ENCODE assay signal across 10 mouse cellular contexts in the genomic region with DNA sequence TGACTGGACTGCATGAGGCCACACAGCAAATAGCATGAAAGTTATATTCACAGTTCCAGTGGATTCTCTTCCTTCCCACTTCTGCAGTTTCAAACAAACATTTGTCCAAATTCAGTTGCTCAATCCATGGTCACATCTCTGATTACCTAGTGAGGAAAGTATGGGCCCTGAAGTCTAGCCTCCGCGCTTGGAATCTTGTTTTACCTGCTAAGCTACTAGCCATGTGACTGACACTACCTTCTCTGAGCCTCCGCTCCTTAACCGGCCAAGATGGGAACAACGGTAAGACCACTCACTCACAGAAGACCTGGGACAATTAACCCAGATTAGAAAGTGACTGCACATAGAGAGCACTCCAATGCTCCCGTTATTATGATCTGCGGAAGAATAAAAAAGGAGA. TPM values are rescaled to one million over a fixed set of nuclear protein-coding genes. Genes with fewer than 3 reads are reported as not detected.
DNase-seq lines count a peak whose midpoint lies in the region; ATAC-seq lines count a peak whose summit lies in the region.
"Had no signal": no experiment of that assay in that cellular context is flagged by ENCODE, and none has a peak within 500 bp of the region (broad histone marks: within the 10 kb centered on the region; RNA-seq: fewer than 3 reads in every experiment).

No protein-coding gene starts in this region.

- peak overlapping the region; percentile 54 for H3K4me3 ChIP-seq in kidney, embryonic 15.5 days (replicated peaks)
- H3K4me3 ChIP-seq in forebrain, embryonic 12.5 days (replicated peaks): peak overlapping the region; percentile 38
- H3K4me3 ChIP-seq in limb, embryonic 15.5 days: peak overlapping the region; percentile 31
- peak overlapping the region; percentile 36 for H3K4me3 ChIP-seq in neural tube, embryonic 13.5 days

- WGBS in kidney, embryonic 15.5 days: 12% methylated on average over 7 of the region's 7 CpGs
- 14% methylated on average over 7 of the region's 7 CpGs for WGBS in forebrain, embryonic 12.5 days
- WGBS in limb, embryonic 15.5 days: 13% methylated on average over 7 of the region's 7 CpGs
- 13% methylated on average over 7 of the region's 7 CpGs for WGBS in neural tube, embryonic 13.5 days

- peak; percentile 62; the same call in 1 of the 2 replicates for ATAC-seq in kidney, embryonic 15.5 days (replicated peaks; ENCODE audit: low FRiP score)
- ATAC-seq in forebrain, embryonic 12.5 days (ENCODE audit: low FRiP score): no peak
- ATAC-seq in limb, embryonic 15.5 days (ENCODE audit: insufficient number of reproducible peaks, low FRiP score, low TSS enrichment, low read depth): no peak
- no peak for ATAC-seq in neural tube, embryonic 13.5 days (ENCODE audit: low read depth)

- H3K9ac ChIP-seq in kidney, embryonic 15.5 days: peak overlapping the region; percentile 60
- 0 out of 2 replicates have a peak overlapping the region, but pooled peaks have one; percentile 38 for H3K9ac ChIP-seq in forebrain, embryonic 12.5 days
- peak overlapping the region; percentile 8; the same call in 1 of the 2 replicates for H3K9ac ChIP-seq in limb, embryonic 15.5 days
- H3K9ac ChIP-seq in neural tube, embryonic 13.5 days: peak overlapping the region; percentile 66

- H3K27me3 ChIP-seq in kidney, embryonic 15.5 days: no peaks in the 10 kb centered on the region
- H3K27me3 ChIP-seq in forebrain, embryonic 12.5 days: peaks cover 21% of the 10 kb centered on the region
- H3K27me3 ChIP-seq in limb, embryonic 15.5 days: no peaks in the 10 kb centered on the region
- peaks cover 8% of the 10 kb centered on the region for H3K27me3 ChIP-seq in neural tube, embryonic 13.5 days

- no peaks in the 10 kb centered on the region for H3K36me3 ChIP-seq in kidney, embryonic 15.5 days
- H3K36me3 ChIP-seq in forebrain, embryonic 12.5 days (replicated peaks): no peaks in the 10 kb centered on the region
- no peaks in the 10 kb centered on the region for H3K36me3 ChIP-seq in limb, embryonic 15.5 days
- no peaks in the 10 kb centered on the region for H3K36me3 ChIP-seq in neural tube, embryonic 13.5 days

- no peak for DNase-seq in kidney, adult 18-20 months
- no peak for DNase-seq in cerebellum, adult 18-20 months
- DNase-seq in adrenal gland, adult 18-20 months (ENCODE audit: low spot score in 2 of 2): no peak
- DNase-seq in cerebellum, postnatal 25 days: no peak
- DNase-seq: thymus, postnatal 25 days had no signal

- H3K9me3 ChIP-seq in kidney, embryonic 15.5 days (replicated peaks): no peaks in the 10 kb centered on the region
- H3K9me3 ChIP-seq in forebrain, embryonic 12.5 days: no peaks in the 10 kb centered on the region
- no peaks in the 10 kb centered on the region for H3K9me3 ChIP-seq in limb, embryonic 15.5 days
- no peaks in the 10 kb centered on the region for H3K9me3 ChIP-seq in neural tube, embryonic 13.5 days

- 0 out of 2 replicates have a peak, but pooled peaks cover 4% of the 10 kb centered on the region for H3K4me1 ChIP-seq in kidney, embryonic 15.5 days
- H3K4me1 ChIP-seq in forebrain, embryonic 12.5 days: peaks cover 7% of the 10 kb centered on the region
- H3K4me1 ChIP-seq in limb, embryonic 15.5 days: peaks cover 10% of the 10 kb centered on the region; the same call in 1 of the 2 replicates
- peaks cover 13% of the 10 kb centered on the region for H3K4me1 ChIP-seq in neural tube, embryonic 13.5 days (replicated peaks)

- H3K4me2 ChIP-seq in kidney, embryonic 15.5 days: peak overlapping the region; percentile 77
- peak overlapping the region; percentile 57 for H3K4me2 ChIP-seq in forebrain, embryonic 12.5 days
- H3K4me2 ChIP-seq in limb, embryonic 15.5 days: peak overlapping the region; percentile 45
- peak overlapping the region; percentile 61 for H3K4me2 ChIP-seq in neural tube, embryonic 13.5 days

- H3K27ac ChIP-seq in kidney, embryonic 15.5 days: peak overlapping the region; percentile 89
- H3K27ac ChIP-seq in forebrain, embryonic 12.5 days: no peak overlapping the region
- peak overlapping the region; percentile 5; the same call in 1 of the 2 replicates for H3K27ac ChIP-seq in limb, embryonic 15.5 days
- H3K27ac ChIP-seq in neural tube, embryonic 13.5 days (replicated peaks): no peak overlapping the region

RNA-seq across cellular contexts. Expression of a gene that starts 0.5 kb away (rescaled TPM):
- 8.9 and 9.2 TPM in 2 replicates for polyA plus RNA-seq in kidney, embryonic 15.5 days (2015; fragmentation: Nextera tagmentation; extraction: Ambion mirVana)
- polyA plus RNA-seq in forebrain, embryonic 12.5 days (2016; fragmentation: Nextera tagmentation; extraction: Ambion mirVana): 0.88 and 1.6 TPM in 2 replicates
- 5.6 and 6.7 TPM in 2 replicates for polyA plus RNA-seq in limb, embryonic 15.5 days (2015; fragmentation: Nextera tagmentation; extraction: Ambion mirVana)
- polyA plus RNA-seq in neural tube, embryonic 13.5 days (2015; fragmentation: Nextera tagmentation; extraction: Ambion mirVana): 1.7 and 2.3 TPM in 2 replicates
- 1 to 10 TPM; 5.1 to 5.4 TPM for total RNA-seq in adrenal gland, adult 18-20 months (2021)
- total RNA-seq: hematopoietic stem cell, adult 5-6 weeks had no signal

RNA-seq across cellular contexts. Expression of a gene that starts 5.3 kb away (rescaled TPM):
- polyA plus RNA-seq in kidney, embryonic 15.5 days (2015; fragmentation: Nextera tagmentation; extraction: Ambion mirVana): 53.1 and 59.0 TPM in 2 replicates
- 3.9 and 6.5 TPM in 2 replicates for polyA plus RNA-seq in forebrain, embryonic 12.5 days (2016; fragmentation: Nextera tagmentation; extraction: Ambion mirVana)
- polyA plus RNA-seq in limb, embryonic 15.5 days (2015; fragmentation: Nextera tagmentation; extraction: Ambion mirVana): 123 and 265 TPM in 2 replicates
- 15.3 and 19.5 TPM in 2 replicates for polyA plus RNA-seq in neural tube, embryonic 13.5 days (2015; fragmentation: Nextera tagmentation; extraction: Ambion mirVana)
- 10 to 100 TPM; 26.1 to 89.2 TPM for total RNA-seq in adrenal gland, adult 18-20 months (2021)

RNA-seq across cellular contexts. Expression of a gene that starts 6.3 kb away (rescaled TPM):
- 8.1 and 10.5 TPM in 2 replicates for polyA plus RNA-seq in kidney, embryonic 15.5 days (2015; fragmentation: Nextera tagmentation; extraction: Ambion mirVana)
- polyA plus RNA-seq in forebrain, embryonic 12.5 days (2016; fragmentation: Nextera tagmentation; extraction: Ambion mirVana): 0.54 TPM in 1 of 2 replicates, not detected in the other
- polyA plus RNA-seq in limb, embryonic 15.5 days (2015; fragmentation: Nextera tagmentation; extraction: Ambion mirVana): 39.0 and 104 TPM in 2 replicates
- 2.4 and 4.5 TPM in 2 replicates for polyA plus RNA-seq in neural tube, embryonic 13.5 days (2015; fragmentation: Nextera tagmentation; extraction: Ambion mirVana)
- 1 to 10 TPM; 1.7 to 3.4 TPM for total RNA-seq in adrenal gland, adult 18-20 months (2021)
- total RNA-seq: hematopoietic stem cell, adult 5-6 weeks had no signal

RNA-seq across cellular contexts. Expression of a gene that starts 6.5 kb away (rescaled TPM):
- 8.3 and 8.5 TPM in 2 replicates for polyA plus RNA-seq in kidney, embryonic 15.5 days (2015; fragmentation: Nextera tagmentation; extraction: Ambion mirVana)
- polyA plus RNA-seq in forebrain, embryonic 12.5 days (2016; fragmentation: Nextera tagmentation; extraction: Ambion mirVana): 18.2 and 18.6 TPM in 2 replicates
- polyA plus RNA-seq in limb, embryonic 15.5 days (2015; fragmentation: Nextera tagmentation; extraction: Ambion mirVana): 13.9 and 14.1 TPM in 2 replicates
- 31.8 TPM in 2 replicates for polyA plus RNA-seq in neural tube, embryonic 13.5 days (2015; fragmentation: Nextera tagmentation; extraction: Ambion mirVana)
- total RNA-seq in adrenal gland, adult 18-20 months (2021): 1 to 10 TPM; 5.4 to 7.7 TPM

RNA-seq across cellular contexts. Expression of a gene that starts 22.2 kb away (rescaled TPM):
- polyA plus RNA-seq in kidney, embryonic 15.5 days (2015; fragmentation: Nextera tagmentation; extraction: Ambion mirVana): 10.9 and 11.7 TPM in 2 replicates
- polyA plus RNA-seq in forebrain, embryonic 12.5 days (2016; fragmentation: Nextera tagmentation; extraction: Ambion mirVana): 10.6 and 11.7 TPM in 2 replicates
- polyA plus RNA-seq in limb, embryonic 15.5 days (2015; fragmentation: Nextera tagmentation; extraction: Ambion mirVana): 9.3 TPM in 2 replicates
- polyA plus RNA-seq in neural tube, embryonic 13.5 days (2015; fragmentation: Nextera tagmentation; extraction: Ambion mirVana): 8.9 and 12.9 TPM in 2 replicates
- 1 to 10 TPM; 4.5 to 5.6 TPM for total RNA-seq in adrenal gland, adult 18-20 months (2021)

Comparison
In these comparisons a context has a peak if more than half of its experiments do, and no peak if none do; other contexts are left out.
1. H3K27ac ChIP-seq: peak in kidney, embryonic 15.5 days (single experiment) and limb, embryonic 15.5 days (single experiment); none in forebrain, embryonic 12.5 days (single experiment) and neural tube, embryonic 13.5 days (single experiment).
2. H3K9ac ChIP-seq: peak in every context shown above with its lines; median percentile 66 in neural tube, embryonic 13.5 days; 60 in kidney, embryonic 15.5 days; 38 in forebrain, embryonic 12.5 days; 8 in limb, embryonic 15.5 days.
3. Peak in every context shown above with its lines, with median percentiles within 50 percentile points of each other: H3K4me2 ChIP-seq and H3K4me3 ChIP-seq.